Mouse (Mus musculus): ENCODE measurements around the gene Neurl4. TPM values are rescaled to one million over a fixed set of nuclear protein-coding genes. Genes with fewer than 3 reads are reported as not detected.
"Not testable (repeated sequence)": the region's sequence is repeated elsewhere in the genome, so short reads cannot be mapped to it uniquely, and the experiment has no call there.

Neurl4 gene
- polyA plus RNA-seq, 1 experiment, result 17.6 TPM

DNA sequence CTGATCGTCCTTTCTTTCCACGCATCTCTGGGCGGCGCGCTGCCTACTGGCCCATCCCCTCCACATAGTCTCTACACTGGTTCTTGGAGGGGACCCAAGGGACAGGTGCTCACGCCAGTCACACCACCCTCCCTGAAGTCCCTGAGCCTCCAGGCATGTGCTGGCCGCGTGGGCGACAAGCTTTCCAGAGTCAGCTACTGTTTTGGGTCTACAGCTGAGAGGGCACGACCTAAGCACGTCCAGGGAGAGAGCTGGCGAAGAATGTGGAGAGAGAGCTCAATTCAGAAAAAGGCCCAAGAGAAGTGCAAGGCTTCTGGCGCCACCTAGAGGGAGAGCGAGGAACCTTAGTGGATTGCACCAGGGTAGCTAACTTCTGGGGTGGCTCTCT, 47.9 kb downstream of the Neurl4 start:
- Histone ChIP-seq H3K9me3 (no peaks in the 10 kb centered on the region), H3K27me3 (replicated peaks) (peaks cover 81% of the 10 kb centered on the region), H3K4me3 (replicated peaks) (peak overlapping the region; percentile 90), H3K4me1 (peaks cover 34% of the 10 kb centered on the region), H3K36me3 (replicated peaks; ENCODE audit: low read length) (no peaks in the 10 kb centered on the region)
- TF ChIP-seq GATA1 (IDR thresholded peaks at IDR 0.05; ENCODE audit: borderline replicate concordance, low read length), result no peak
- no peak for TF ChIP-seq FLI1 (IDR thresholded peaks at IDR 0.05; ENCODE audit: low read length)

DNA sequence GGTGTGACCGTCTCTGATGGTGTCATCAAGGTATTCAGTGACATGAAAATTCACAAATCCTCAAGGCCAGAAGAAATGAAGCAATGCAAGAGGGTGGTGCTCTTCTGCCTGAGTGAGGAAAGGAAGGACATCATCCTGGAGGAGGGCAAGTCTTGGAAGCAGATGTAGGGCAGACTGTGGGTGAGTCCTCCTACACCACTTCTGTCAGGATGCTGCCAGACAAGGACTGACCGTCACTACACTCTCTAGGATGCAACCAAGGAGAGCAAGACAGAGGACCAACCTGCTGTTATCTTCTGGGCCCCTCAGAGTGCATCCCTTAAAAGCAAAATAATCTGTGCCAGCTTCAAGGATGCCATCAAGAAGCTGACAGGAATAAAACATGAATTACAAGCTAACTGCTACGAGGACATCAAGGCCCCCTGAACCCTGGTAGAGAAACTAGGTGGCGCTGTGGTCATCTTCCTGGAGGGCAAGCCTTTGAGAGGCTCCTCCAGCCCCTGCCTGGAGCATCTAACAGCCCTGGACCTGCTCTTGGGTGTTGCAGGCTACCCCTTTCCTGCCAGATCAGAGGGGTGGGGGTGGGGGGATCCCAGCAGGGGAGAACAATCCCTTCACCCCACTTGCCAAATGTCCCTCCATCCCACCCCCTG, 50.1 kb downstream of the Neurl4 start:
- H3K4me3 ChIP-seq (replicated peaks), result no peak overlapping the region
- H3K4me1 ChIP-seq, result peaks cover 34% of the 10 kb centered on the region
- TF ChIP-seq GATA1 (IDR thresholded peaks at IDR 0.05; ENCODE audit: borderline replicate concordance, low read length), result no peak
- TF ChIP-seq FLI1 (IDR thresholded peaks at IDR 0.05; ENCODE audit: low read length), result no peak
- H3K9me3 ChIP-seq, result no peaks in the 10 kb centered on the region
- H3K36me3 ChIP-seq (replicated peaks; ENCODE audit: low read length), result no peaks in the 10 kb centered on the region
- peaks cover 69% of the 10 kb centered on the region for H3K27me3 ChIP-seq (replicated peaks)

DNA sequence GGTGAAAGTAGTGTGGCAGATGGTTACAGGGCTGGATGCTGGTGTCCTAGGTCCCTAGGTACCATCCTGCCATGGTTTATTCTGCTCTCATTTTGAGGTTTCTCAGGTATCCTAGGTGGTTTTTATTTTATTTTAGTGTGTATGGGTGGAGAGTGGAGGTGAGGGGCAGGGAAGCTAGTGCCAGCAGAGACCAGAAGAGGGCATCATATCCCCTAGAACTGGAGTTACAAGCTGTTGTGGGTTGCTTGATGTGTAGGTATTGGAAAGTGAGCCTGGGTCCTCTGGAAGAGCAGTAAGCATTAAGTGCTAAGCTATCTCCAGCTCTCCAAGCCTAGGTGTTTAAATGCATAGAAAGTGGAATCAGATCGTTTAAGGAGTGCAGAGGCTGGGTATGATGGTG, 51.4 kb downstream of the Neurl4 start:
- Histone ChIP-seq H3K4me3 (replicated peaks) (no peak overlapping the region), H3K27me3 (replicated peaks) (peaks cover 60% of the 10 kb centered on the region)
- TF ChIP-seq GATA1 (IDR thresholded peaks at IDR 0.05; ENCODE audit: borderline replicate concordance, low read length), result no peak

DNA sequence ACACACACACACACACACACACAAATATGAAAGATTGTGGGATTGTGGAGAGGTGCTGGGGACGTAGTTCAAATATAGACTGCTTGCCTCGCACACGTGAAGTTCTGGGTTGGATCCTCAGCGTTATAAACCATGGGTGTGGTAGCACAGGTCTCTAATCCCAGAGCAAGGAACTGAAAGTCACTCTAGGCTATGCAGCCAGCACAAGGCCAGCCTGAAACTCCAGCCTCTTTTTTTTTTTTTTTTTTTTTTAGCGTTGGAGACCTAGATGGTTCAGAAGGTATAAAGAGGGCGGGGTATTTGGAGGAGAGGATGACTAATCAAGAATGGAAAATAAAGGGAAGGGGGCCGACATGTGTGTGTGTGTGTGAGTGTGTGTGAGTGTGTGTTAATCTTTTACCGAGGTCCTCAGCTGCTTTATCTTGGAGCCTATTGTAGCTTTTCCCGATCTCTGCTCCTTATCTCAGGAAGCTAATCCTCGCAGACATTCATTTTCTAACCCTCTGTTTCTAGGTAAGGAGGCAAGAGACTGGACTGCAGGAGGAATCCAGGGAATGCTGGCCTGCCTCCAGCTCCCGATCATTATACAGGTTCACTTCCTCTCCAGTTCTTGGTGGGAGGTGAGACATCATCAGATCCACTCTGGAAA, 52.5 kb downstream of the Neurl4 start:
- H3K9me3 ChIP-seq, result no peaks in the 10 kb centered on the region
- TF ChIP-seq FLI1 (IDR thresholded peaks at IDR 0.05; ENCODE audit: low read length) (no peak), GATA1 (IDR thresholded peaks at IDR 0.05; ENCODE audit: borderline replicate concordance, low read length) (no peak)
- peaks cover 49% of the 10 kb centered on the region for H3K27me3 ChIP-seq (replicated peaks)
- no peaks in the 10 kb centered on the region for H3K36me3 ChIP-seq (replicated peaks; ENCODE audit: low read length)
- no peak overlapping the region for H3K4me3 ChIP-seq (replicated peaks)
- H3K4me1 ChIP-seq, result peaks cover 23% of the 10 kb centered on the region

More for the DNA sequence above, 51.4 kb downstream of the Neurl4 start:
- Histone ChIP-seq H3K4me1 (peaks cover 34% of the 10 kb centered on the region), H3K9me3 (no peaks in the 10 kb centered on the region), H3K36me3 (replicated peaks; ENCODE audit: low read length) (no peaks in the 10 kb centered on the region)

DNA sequence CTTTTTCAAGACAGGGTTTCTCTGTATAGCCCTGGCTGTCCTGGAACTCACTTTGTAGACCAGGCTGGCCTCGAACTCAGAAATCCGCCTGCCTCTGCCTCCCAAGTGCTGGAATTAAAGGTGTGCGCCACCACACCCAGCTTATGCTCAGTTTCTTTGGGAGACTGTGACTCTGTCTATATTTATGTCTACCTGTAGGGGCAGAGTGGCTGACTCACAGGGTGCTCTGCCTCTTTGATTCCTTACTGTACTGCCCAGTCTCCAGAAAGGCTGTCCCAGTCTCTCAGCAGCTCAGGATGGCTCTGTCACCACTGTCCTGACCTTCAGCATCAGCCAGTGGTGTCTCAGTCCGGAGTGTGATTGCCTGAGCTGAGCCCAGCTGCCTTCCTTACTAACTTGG, 54.7 kb downstream of the Neurl4 start:
- peaks cover 47% of the 10 kb centered on the region for H3K27me3 ChIP-seq (replicated peaks)
- H3K4me3 ChIP-seq (replicated peaks); H3K9me3 ChIP-seq; H3K36me3 ChIP-seq (replicated peaks; ENCODE audit: low read length): not testable (repeated sequence)
- H3K4me1 ChIP-seq, result peaks cover 16% of the 10 kb centered on the region

DNA sequence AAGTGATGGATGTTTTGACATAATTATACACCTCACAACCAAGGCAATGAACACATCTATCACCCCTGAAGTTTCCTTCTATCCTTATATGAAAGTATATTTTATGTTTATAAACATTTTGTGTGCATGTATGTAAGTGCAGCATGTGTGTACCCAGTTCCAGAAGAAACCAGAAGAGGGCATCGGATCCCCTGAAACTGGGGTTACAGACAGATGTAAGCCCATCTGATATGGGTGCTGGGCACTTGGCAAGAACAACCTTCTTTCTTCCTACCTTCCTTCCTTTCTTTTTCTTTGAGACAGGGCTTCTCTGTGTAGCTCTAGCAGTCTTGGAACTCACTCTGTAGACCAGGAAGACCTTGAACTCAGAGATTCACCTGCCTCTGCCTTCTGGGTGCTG, 55.3 kb downstream of the Neurl4 start:
- Histone ChIP-seq H3K27me3 (replicated peaks) (peaks cover 47% of the 10 kb centered on the region), H3K4me3 (replicated peaks) (no peak overlapping the region), H3K36me3 (replicated peaks; ENCODE audit: low read length) (no peaks in the 10 kb centered on the region), H3K4me1 (peaks cover 17% of the 10 kb centered on the region), H3K9me3 (no peaks in the 10 kb centered on the region)
- TF ChIP-seq FLI1 (IDR thresholded peaks at IDR 0.05; ENCODE audit: low read length), result no peak
- TF ChIP-seq GATA1 (IDR thresholded peaks at IDR 0.05; ENCODE audit: borderline replicate concordance, low read length), result no peak

DNA sequence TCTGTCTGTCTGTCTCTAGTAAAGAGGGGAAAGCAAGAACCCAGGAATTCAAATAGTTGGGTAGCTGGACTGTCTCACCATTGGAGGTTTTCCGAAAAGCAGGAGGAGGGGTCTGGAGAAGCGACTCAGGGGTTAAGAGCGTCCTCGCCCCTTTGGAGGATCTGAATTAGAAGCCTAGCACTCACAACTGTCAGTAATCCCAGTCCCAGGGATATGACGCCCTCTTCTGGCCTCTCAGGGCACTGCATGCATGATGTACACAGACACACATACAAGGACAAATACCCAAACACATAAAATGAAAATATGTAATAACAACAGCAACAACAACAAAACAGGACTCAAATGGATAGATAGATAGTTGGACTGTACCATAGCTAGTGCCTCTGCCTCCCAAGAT, 59.7 kb downstream of the Neurl4 start:
- TF ChIP-seq FLI1 (IDR thresholded peaks at IDR 0.05; ENCODE audit: low read length) (no peak), GATA1 (IDR thresholded peaks at IDR 0.05; ENCODE audit: borderline replicate concordance, low read length) (no peak)
- H3K4me3 ChIP-seq (replicated peaks), result no peak overlapping the region
- H3K9me3 ChIP-seq, result no peaks in the 10 kb centered on the region
- H3K27me3 ChIP-seq (replicated peaks), result peaks cover 58% of the 10 kb centered on the region
- H3K36me3 ChIP-seq (replicated peaks; ENCODE audit: low read length), result no peaks in the 10 kb centered on the region
- peaks cover 29% of the 10 kb centered on the region for H3K4me1 ChIP-seq

DNA sequence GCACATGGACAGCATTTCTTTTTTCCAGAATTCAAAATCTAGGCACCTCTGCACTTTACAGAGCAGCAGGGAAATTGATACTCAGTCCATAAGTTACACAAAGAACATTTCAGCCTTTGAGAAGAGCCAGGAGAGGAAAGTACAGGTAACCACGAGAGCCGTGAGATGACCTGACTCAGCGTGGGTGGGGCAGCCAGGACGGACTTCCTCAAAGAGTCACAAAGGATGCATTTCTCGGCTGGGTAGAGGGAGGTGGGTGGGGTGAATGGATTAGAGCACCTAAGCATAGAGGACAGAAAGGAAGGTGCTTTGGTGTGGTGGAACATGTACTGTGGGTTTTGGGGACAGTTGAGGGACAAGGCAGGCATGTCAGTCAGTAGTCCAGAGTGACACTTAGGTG, 61.0 kb downstream of the Neurl4 start:
- H3K36me3 ChIP-seq (replicated peaks; ENCODE audit: low read length), result no peaks in the 10 kb centered on the region
- H3K4me3 ChIP-seq (replicated peaks), result no peak overlapping the region
- H3K9me3 ChIP-seq, result no peaks in the 10 kb centered on the region
- TF ChIP-seq GATA1 (IDR thresholded peaks at IDR 0.05; ENCODE audit: borderline replicate concordance, low read length) (no peak), FLI1 (IDR thresholded peaks at IDR 0.05; ENCODE audit: low read length) (no peak)
- H3K4me1 ChIP-seq, result peaks cover 41% of the 10 kb centered on the region
- peaks cover 63% of the 10 kb centered on the region for H3K27me3 ChIP-seq (replicated peaks)

Other genes starting within 250 kb of the Neurl4 start
- gene Sox15, start 245.8 kb upstream of the Neurl4 start, polyA plus RNA-seq (2012; ENCODE audit: insufficient read depth, low replicate concordance), result not detected in 2 replicates
- gene Mpdu1, start 238.4 kb upstream of the Neurl4 start, polyA plus RNA-seq (2012; ENCODE audit: insufficient read depth, low replicate concordance), result 16.2 and 31.6 TPM in 2 replicates
- gene Cd68, start 234.9 kb upstream of the Neurl4 start, polyA plus RNA-seq (2012; ENCODE audit: insufficient read depth, low replicate concordance), result 8.7 and 128 TPM in 2 replicates
- 144 and 601 TPM in 2 replicates for gene Eif4a1, start 228.6 kb upstream of the Neurl4 start, polyA plus RNA-seq (2012; ENCODE audit: insufficient read depth, low replicate concordance)
- gene Senp3, start 219.0 kb upstream of the Neurl4 start, polyA plus RNA-seq (2012; ENCODE audit: insufficient read depth, low replicate concordance), result 54.1 and 94.8 TPM in 2 replicates
- 0.56 TPM in 1 of 2 replicates, not detected in the other for gene Tnfsf13, start 215.3 kb upstream of the Neurl4 start, polyA plus RNA-seq (2012; ENCODE audit: insufficient read depth, low replicate concordance)
- 5.3 and 13.1 TPM in 2 replicates for gene Tnfsf12, start 205.2 kb upstream of the Neurl4 start, polyA plus RNA-seq (2012; ENCODE audit: insufficient read depth, low replicate concordance)
- gene Tnfsfm13, start 205.0 kb upstream of the Neurl4 start, polyA plus RNA-seq (2012; ENCODE audit: insufficient read depth, low replicate concordance), result 2.0 and 2.5 TPM in 2 replicates
- gene Polr2a, start 142.4 kb upstream of the Neurl4 start, polyA plus RNA-seq (2012; ENCODE audit: insufficient read depth, low replicate concordance), result 36.5 and 129 TPM in 2 replicates
- gene Slc35g3, start 139.1 kb upstream of the Neurl4 start, polyA plus RNA-seq (2012; ENCODE audit: insufficient read depth, low replicate concordance), result not detected in 2 replicates
- gene Zbtb4, start 135.2 kb upstream of the Neurl4 start, polyA plus RNA-seq (2012; ENCODE audit: insufficient read depth, low replicate concordance), result 1.9 and 3.9 TPM in 2 replicates
- not detected in 2 replicates for gene Chrnb1, start 105.1 kb upstream of the Neurl4 start, polyA plus RNA-seq (2012; ENCODE audit: insufficient read depth, low replicate concordance)
- gene Fgf11, start 99.2 kb upstream of the Neurl4 start, polyA plus RNA-seq (2012; ENCODE audit: insufficient read depth, low replicate concordance), result 0.64 TPM in 1 of 2 replicates, not detected in the other
- gene Tmem102, start 95.4 kb upstream of the Neurl4 start, polyA plus RNA-seq (2012; ENCODE audit: insufficient read depth, low replicate concordance), result not detected in 2 replicates
- not detected in 2 replicates for gene Gm39566, start 85.8 kb upstream of the Neurl4 start, polyA plus RNA-seq (2012; ENCODE audit: insufficient read depth, low replicate concordance)
- not detected in 2 replicates for gene Spem2, start 82.6 kb upstream of the Neurl4 start, polyA plus RNA-seq (2012; ENCODE audit: insufficient read depth, low replicate concordance)
- gene Spem1, start 78.9 kb upstream of the Neurl4 start, polyA plus RNA-seq (2012; ENCODE audit: insufficient read depth, low replicate concordance), result not detected in 2 replicates
- 4.9 and 17.7 TPM in 2 replicates for gene Nlgn2, start 63.3 kb upstream of the Neurl4 start, polyA plus RNA-seq (2012; ENCODE audit: insufficient read depth, low replicate concordance)
- 742 and 1,105 TPM in 2 replicates for gene Tmem256, start 62.6 kb upstream of the Neurl4 start, polyA plus RNA-seq (2012; ENCODE audit: insufficient read depth, low replicate concordance)
- 41.3 and 79.4 TPM in 2 replicates for gene Plscr3, start 54.7 kb upstream of the Neurl4 start, polyA plus RNA-seq (2012; ENCODE audit: insufficient read depth, low replicate concordance)
- gene Tnk1, start 42.3 kb upstream of the Neurl4 start, polyA plus RNA-seq (2012; ENCODE audit: insufficient read depth, low replicate concordance), result not detected in 2 replicates
- not detected in 2 replicates for gene Tmem95, start 23.1 kb upstream of the Neurl4 start, polyA plus RNA-seq (2012; ENCODE audit: insufficient read depth, low replicate concordance)
- 0.98 TPM in 1 of 2 replicates, not detected in the other for gene Kctd11, start 19.7 kb upstream of the Neurl4 start, polyA plus RNA-seq (2012; ENCODE audit: insufficient read depth, low replicate concordance)
- 47.6 and 58.4 TPM in 2 replicates for gene Acap1, start 5.5 kb upstream of the Neurl4 start, polyA plus RNA-seq (2012; ENCODE audit: insufficient read depth, low replicate concordance)
- gene 2810408A11Rik, start 85 bp upstream of the Neurl4 start, polyA plus RNA-seq (2012; ENCODE audit: insufficient read depth, low replicate concordance), result 0.25 TPM in 1 of 2 replicates, not detected in the other
- gene Gps2, start 12.8 kb downstream of the Neurl4 start, polyA plus RNA-seq (2012; ENCODE audit: insufficient read depth, low replicate concordance), result 116 and 124 TPM in 2 replicates
- 2,079 and 2,119 TPM in 2 replicates for gene Eif5a, start 20.9 kb downstream of the Neurl4 start, polyA plus RNA-seq (2012; ENCODE audit: insufficient read depth, low replicate concordance)
- 0.75 TPM in 1 of 2 replicates, not detected in the other for gene Ybx2, start 34.7 kb downstream of the Neurl4 start, polyA plus RNA-seq (2012; ENCODE audit: insufficient read depth, low replicate concordance)
- not detected in 2 replicates for gene Slc2a4, start 47.1 kb downstream of the Neurl4 start, polyA plus RNA-seq (2012; ENCODE audit: insufficient read depth, low replicate concordance)
- gene Cldn7, start 63.7 kb downstream of the Neurl4 start, polyA plus RNA-seq (2012; ENCODE audit: insufficient read depth, low replicate concordance), result not detected in 2 replicates
- gene Ctdnep1, start 80.1 kb downstream of the Neurl4 start, polyA plus RNA-seq (2012; ENCODE audit: insufficient read depth, low replicate concordance), result 289 and 291 TPM in 2 replicates
- 11.0 TPM in 1 of 2 replicates, not detected in the other for gene Elp5, start 81.4 kb downstream of the Neurl4 start, polyA plus RNA-seq (2012; ENCODE audit: insufficient read depth, low replicate concordance)
- 495 and 977 TPM in 2 replicates for gene Gabarap, start 90.1 kb downstream of the Neurl4 start, polyA plus RNA-seq (2012; ENCODE audit: insufficient read depth, low replicate concordance)
- 24.1 and 85.6 TPM in 2 replicates for gene Phf23, start 94.7 kb downstream of the Neurl4 start, polyA plus RNA-seq (2012; ENCODE audit: insufficient read depth, low replicate concordance)
- gene Dvl2, start 99.5 kb downstream of the Neurl4 start, polyA plus RNA-seq (2012; ENCODE audit: insufficient read depth, low replicate concordance), result 28.6 and 64.4 TPM in 2 replicates
- 12.7 and 34.2 TPM in 2 replicates for gene Acadvl, start 114.3 kb downstream of the Neurl4 start, polyA plus RNA-seq (2012; ENCODE audit: insufficient read depth, low replicate concordance)
- gene Dlg4, start 115.9 kb downstream of the Neurl4 start, polyA plus RNA-seq (2012; ENCODE audit: insufficient read depth, low replicate concordance), result 16.1 and 22.0 TPM in 2 replicates
- gene Asgr1, start 153.0 kb downstream of the Neurl4 start, polyA plus RNA-seq (2012; ENCODE audit: insufficient read depth, low replicate concordance), result 0.36 TPM in 1 of 2 replicates, not detected in the other
- gene Asgr2, start 191.6 kb downstream of the Neurl4 start, polyA plus RNA-seq (2012; ENCODE audit: insufficient read depth, low replicate concordance), result 0.09 TPM in 1 of 2 replicates, not detected in the other
- gene Mgl2, start 229.3 kb downstream of the Neurl4 start, polyA plus RNA-seq (2012; ENCODE audit: insufficient read depth, low replicate concordance), result not detected in 2 replicates